Mouse (Mus musculus): ENCODE data around the gene Cnpy3.

DNA sequence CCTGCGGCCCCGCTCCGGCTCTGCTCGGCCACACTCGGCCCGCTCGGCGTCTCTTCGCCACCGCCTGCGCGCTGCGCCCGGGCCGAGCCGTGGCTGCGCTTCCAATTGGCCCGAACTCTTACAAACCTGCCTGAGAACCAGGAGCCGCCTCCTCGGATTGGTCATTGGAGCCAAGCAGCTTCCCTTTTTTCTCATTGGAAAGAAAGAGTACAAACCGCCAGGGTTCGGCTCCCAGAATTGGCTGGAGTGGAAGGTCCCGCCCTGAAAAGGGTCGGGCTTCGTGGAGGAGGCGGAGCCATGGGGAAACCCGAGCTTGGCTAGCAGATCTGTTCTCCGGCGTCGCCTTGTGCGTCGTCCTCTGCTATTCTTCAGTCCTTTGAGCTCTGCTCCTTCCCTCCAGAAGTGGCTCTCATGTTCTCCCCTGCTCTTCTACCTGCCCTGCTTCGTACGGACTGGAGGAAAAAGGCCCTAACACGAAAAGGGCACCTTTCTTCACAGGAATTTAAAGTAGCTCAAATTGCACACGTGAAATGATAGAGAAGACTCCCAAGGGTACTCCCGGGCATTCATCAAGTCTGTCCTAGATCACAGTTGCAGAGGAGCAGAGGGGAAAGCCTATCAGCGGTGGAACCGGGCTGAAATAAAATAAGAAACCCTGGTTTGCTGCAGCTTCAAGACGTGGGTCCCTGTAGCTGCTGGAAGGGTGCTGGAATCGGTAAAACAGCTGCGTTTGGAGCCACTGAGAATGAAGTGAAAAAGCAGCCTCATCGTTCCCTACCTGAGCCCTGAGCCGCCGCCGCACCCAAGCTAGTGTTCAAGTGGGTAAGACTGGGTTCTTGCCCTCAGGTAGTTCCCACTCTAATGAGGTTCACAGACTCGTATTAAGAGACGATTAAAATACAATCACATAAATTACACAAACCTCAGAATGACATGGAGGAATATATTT is 46.9 kb downstream of the Cnpy3 start, which contains the start of gene Ppp2r5d:
- peak; percentile 31 for TF ChIP-seq CTCF (IDR thresholded peaks at IDR 0.05)
- TF ChIP-seq POLR2A (IDR thresholded peaks at IDR 0.05; ENCODE audit: insufficient read depth, low read depth, low read length), result peak; percentile 94

Measured in heart, adult 2 months (tissue).